Mouse (Mus musculus): Measurements from ENCODE around the gene Fancc. TPM values are rescaled to one million over a fixed set of nuclear protein-coding genes. Genes with fewer than 3 reads are reported as not detected.

The Fancc gene
- polyA plus RNA-seq, 1 experiment from 2014 or later, result 12.8 TPM

GRCm38 (mm10) chr13:63418148-63418547 is 78.9 kb downstream of the Fancc start:
- H3K4me2 ChIP-seq (ENCODE audit: low read length), result no peak overlapping the region
- no peaks in the 10 kb centered on the region for H3K4me1 ChIP-seq (ENCODE audit: control insufficient read depth, insufficient read depth, low read length)
- no peaks in the 10 kb centered on the region for H3K36me3 ChIP-seq (ENCODE audit: control insufficient read depth, insufficient read depth, low read length)
- H3K9ac ChIP-seq (ENCODE audit: low read length), result no peak overlapping the region
- H3K9me3 ChIP-seq (replicated peaks; ENCODE audit: control insufficient read depth, low read length), result no peaks in the 10 kb centered on the region
- H3K27me3 ChIP-seq (replicated peaks; ENCODE audit: control insufficient read depth, insufficient read depth, low read length), result no peaks in the 10 kb centered on the region
- no peak overlapping the region for H3K27ac ChIP-seq (ENCODE audit: low read depth, low read length)
- DNase-seq (ENCODE audit: low spot score), result no peak
- WGBS, result 71% methylated on average over 2 of the region's 2 CpGs
- H3K4me3 ChIP-seq (ENCODE audit: low read depth, low read length), result no peak overlapping the region
- ATAC-seq, result no peak

GRCm38 (mm10) chr13:63416824-63417223 is 80.3 kb downstream of the Fancc start:
- no peak for DNase-seq (ENCODE audit: low spot score)
- Histone ChIP-seq H3K27me3 (replicated peaks; ENCODE audit: control insufficient read depth, insufficient read depth, low read length) (no peaks in the 10 kb centered on the region), H3K4me1 (ENCODE audit: control insufficient read depth, insufficient read depth, low read length) (no peaks in the 10 kb centered on the region), H3K4me3 (ENCODE audit: low read depth, low read length) (no peak overlapping the region), H3K4me2 (ENCODE audit: low read length) (no peak overlapping the region), H3K36me3 (ENCODE audit: control insufficient read depth, insufficient read depth, low read length) (no peaks in the 10 kb centered on the region), H3K27ac (ENCODE audit: low read depth, low read length) (no peak overlapping the region), H3K9me3 (replicated peaks; ENCODE audit: control insufficient read depth, low read length) (no peaks in the 10 kb centered on the region), H3K9ac (ENCODE audit: low read length) (no peak overlapping the region)
- no peak for ATAC-seq
- WGBS, result 67% methylated on average over 3 of the region's 3 CpGs

- no peak for DNase-seq (ENCODE audit: low spot score)
- 92% methylated on average over 4 of the region's 4 CpGs for WGBS
These were observed 84.4 kb downstream of the Fancc start for GRCm38 (mm10) chr13:63412662-63413061.

GRCm38 (mm10) chr13:63411310-63412022 is 85.6 kb downstream of the Fancc start:
- H3K36me3 ChIP-seq (ENCODE audit: control insufficient read depth, insufficient read depth, low read length), result no peaks in the 10 kb centered on the region
- no peaks in the 10 kb centered on the region for H3K4me1 ChIP-seq (ENCODE audit: control insufficient read depth, insufficient read depth, low read length)
- no peak overlapping the region for H3K9ac ChIP-seq (ENCODE audit: low read length)
- H3K27me3 ChIP-seq (replicated peaks; ENCODE audit: control insufficient read depth, insufficient read depth, low read length), result no peaks in the 10 kb centered on the region
- no peak overlapping the region for H3K4me2 ChIP-seq (ENCODE audit: low read length)
- no peak overlapping the region for H3K4me3 ChIP-seq (ENCODE audit: low read depth, low read length)
- DNase-seq (ENCODE audit: low spot score) (no peak), ATAC-seq (no peak)
- no peak overlapping the region for H3K27ac ChIP-seq (ENCODE audit: low read depth, low read length)
- no peaks in the 10 kb centered on the region for H3K9me3 ChIP-seq (replicated peaks; ENCODE audit: control insufficient read depth, low read length)
- 80% methylated on average over 4 of the region's 4 CpGs for WGBS

More at GRCm38 (mm10) chr13:63412662-63413061, 84.4 kb downstream of the Fancc start:
- H3K36me3 ChIP-seq (ENCODE audit: control insufficient read depth, insufficient read depth, low read length), result no peaks in the 10 kb centered on the region
- no peaks in the 10 kb centered on the region for H3K9me3 ChIP-seq (replicated peaks; ENCODE audit: control insufficient read depth, low read length)
- H3K9ac ChIP-seq (ENCODE audit: low read length), result no peak overlapping the region
- H3K27me3 ChIP-seq (replicated peaks; ENCODE audit: control insufficient read depth, insufficient read depth, low read length), result no peaks in the 10 kb centered on the region
- H3K27ac ChIP-seq (ENCODE audit: low read depth, low read length), result no peak overlapping the region
- ATAC-seq, result no peak
- H3K4me2 ChIP-seq (ENCODE audit: low read length), result no peak overlapping the region
- no peaks in the 10 kb centered on the region for H3K4me1 ChIP-seq (ENCODE audit: control insufficient read depth, insufficient read depth, low read length)
- no peak overlapping the region for H3K4me3 ChIP-seq (ENCODE audit: low read depth, low read length)

GRCm38 (mm10) chr13:63410578-63411298 is 86.3 kb downstream of the Fancc start:
- ATAC-seq (no peak), DNase-seq (ENCODE audit: low spot score) (no peak)
- no peaks in the 10 kb centered on the region for H3K27me3 ChIP-seq (replicated peaks; ENCODE audit: control insufficient read depth, insufficient read depth, low read length)
- H3K36me3 ChIP-seq (ENCODE audit: control insufficient read depth, insufficient read depth, low read length), result no peaks in the 10 kb centered on the region
- H3K9ac ChIP-seq (ENCODE audit: low read length), result no peak overlapping the region
- H3K9me3 ChIP-seq (replicated peaks; ENCODE audit: control insufficient read depth, low read length), result no peaks in the 10 kb centered on the region
- no peak overlapping the region for H3K4me2 ChIP-seq (ENCODE audit: low read length)
- H3K4me1 ChIP-seq (ENCODE audit: control insufficient read depth, insufficient read depth, low read length), result no peaks in the 10 kb centered on the region
- WGBS, result 90% methylated on average over 9 of the region's 9 CpGs
- no peak overlapping the region for H3K27ac ChIP-seq (ENCODE audit: low read depth, low read length)
- no peak overlapping the region for H3K4me3 ChIP-seq (ENCODE audit: low read depth, low read length)

- Histone ChIP-seq H3K36me3 (ENCODE audit: control insufficient read depth, insufficient read depth, low read length) (no peaks in the 10 kb centered on the region), H3K4me3 (ENCODE audit: low read depth, low read length) (no peak overlapping the region), H3K27me3 (replicated peaks; ENCODE audit: control insufficient read depth, insufficient read depth, low read length) (no peaks in the 10 kb centered on the region), H3K9ac (ENCODE audit: low read length) (no peak overlapping the region), H3K27ac (ENCODE audit: low read depth, low read length) (no peak overlapping the region), H3K4me2 (ENCODE audit: low read length) (no peak overlapping the region), H3K9me3 (replicated peaks; ENCODE audit: control insufficient read depth, low read length) (no peaks in the 10 kb centered on the region), H3K4me1 (ENCODE audit: control insufficient read depth, insufficient read depth, low read length) (no peaks in the 10 kb centered on the region)
- DNase-seq (ENCODE audit: low spot score) (no peak), ATAC-seq (no peak)
- 76% methylated on average over 4 of the region's 4 CpGs for WGBS
These were observed 91.9 kb downstream of the Fancc start for GRCm38 (mm10) chr13:63405151-63405550.

- H3K4me1 ChIP-seq (ENCODE audit: control insufficient read depth, insufficient read depth, low read length), result no peaks in the 10 kb centered on the region
- H3K9me3 ChIP-seq (replicated peaks; ENCODE audit: control insufficient read depth, low read length), result no peaks in the 10 kb centered on the region
- H3K27ac ChIP-seq (ENCODE audit: low read depth, low read length), result no peak overlapping the region
- ATAC-seq (no peak), DNase-seq (ENCODE audit: low spot score) (no peak)
- no peak overlapping the region for H3K9ac ChIP-seq (ENCODE audit: low read length)
- H3K36me3 ChIP-seq (ENCODE audit: control insufficient read depth, insufficient read depth, low read length), result no peaks in the 10 kb centered on the region
- H3K4me2 ChIP-seq (ENCODE audit: low read length), result no peak overlapping the region
- H3K4me3 ChIP-seq (ENCODE audit: low read depth, low read length), result no peak overlapping the region
- 95% methylated on average over 2 of the region's 2 CpGs for WGBS
- H3K27me3 ChIP-seq (replicated peaks; ENCODE audit: control insufficient read depth, insufficient read depth, low read length), result no peaks in the 10 kb centered on the region
These were observed 92.4 kb downstream of the Fancc start for GRCm38 (mm10) chr13:63404657-63405056.

- DNase-seq (ENCODE audit: low spot score) (no peak), ATAC-seq (no peak)
- no peak overlapping the region for H3K9ac ChIP-seq (ENCODE audit: low read length)
- H3K4me3 ChIP-seq (ENCODE audit: low read depth, low read length), result no peak overlapping the region
- no peak overlapping the region for H3K4me2 ChIP-seq (ENCODE audit: low read length)
- WGBS, result 83% methylated on average over 2 of the region's 2 CpGs
- no peak overlapping the region for H3K27ac ChIP-seq (ENCODE audit: low read depth, low read length)
- H3K4me1 ChIP-seq (ENCODE audit: control insufficient read depth, insufficient read depth, low read length), result no peaks in the 10 kb centered on the region
- H3K9me3 ChIP-seq (replicated peaks; ENCODE audit: control insufficient read depth, low read length), result no peaks in the 10 kb centered on the region
- H3K36me3 ChIP-seq (ENCODE audit: control insufficient read depth, insufficient read depth, low read length), result no peaks in the 10 kb centered on the region
- H3K27me3 ChIP-seq (replicated peaks; ENCODE audit: control insufficient read depth, insufficient read depth, low read length), result no peaks in the 10 kb centered on the region
These were observed 94.3 kb downstream of the Fancc start for GRCm38 (mm10) chr13:63402823-63403222.

- DNase-seq (ENCODE audit: low spot score) (no peak), ATAC-seq (no peak)
- 94% methylated on average over 6 of the region's 6 CpGs for WGBS
- no peaks in the 10 kb centered on the region for H3K27me3 ChIP-seq (replicated peaks; ENCODE audit: control insufficient read depth, insufficient read depth, low read length)
- no peak overlapping the region for H3K27ac ChIP-seq (ENCODE audit: low read depth, low read length)
- no peak overlapping the region for H3K9ac ChIP-seq (ENCODE audit: low read length)
- H3K9me3 ChIP-seq (replicated peaks; ENCODE audit: control insufficient read depth, low read length), result no peaks in the 10 kb centered on the region
- no peak overlapping the region for H3K4me3 ChIP-seq (ENCODE audit: low read depth, low read length)
- no peaks in the 10 kb centered on the region for H3K36me3 ChIP-seq (ENCODE audit: control insufficient read depth, insufficient read depth, low read length)
- H3K4me1 ChIP-seq (ENCODE audit: control insufficient read depth, insufficient read depth, low read length), result no peaks in the 10 kb centered on the region
- H3K4me2 ChIP-seq (ENCODE audit: low read length), result no peak overlapping the region
These were observed 97.0 kb downstream of the Fancc start for GRCm38 (mm10) chr13:63400069-63400468.

All from forebrain, embryonic 14.5 days (tissue).